Mouse (Mus musculus) R1 (cell line): ENCODE measurements around the gene Dcxr.
"Not testable (repeated sequence)": the region's sequence is repeated elsewhere in the genome, so short reads cannot be mapped to it uniquely, and the experiment has no call there.

Experiments used
- DNase-seq: peaks from one replicate; pipeline ENCODE4 v3.0.0-alpha.2; 2018; ENCODE audit warnings: low read depth, low spot score

Gene Dcxr

DNA sequence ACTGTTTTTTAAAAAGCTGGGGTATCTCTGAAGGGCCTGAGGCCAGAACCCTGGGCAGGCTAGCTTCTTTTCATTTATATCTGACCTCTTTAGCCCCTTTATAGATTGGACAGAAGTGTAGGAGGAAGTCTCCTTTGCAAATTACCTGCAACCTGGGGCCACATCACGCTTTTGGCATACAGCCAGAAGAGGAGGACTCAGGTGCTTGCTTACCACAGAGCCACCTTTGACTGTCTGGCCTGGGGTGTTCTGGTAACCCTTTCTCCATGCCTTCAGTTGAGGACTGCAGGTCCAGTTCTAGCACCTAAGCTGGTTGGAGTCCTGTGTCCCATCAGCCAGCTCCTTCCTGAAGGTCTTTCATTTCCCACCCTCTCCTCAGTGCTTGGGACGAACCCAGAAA lies 17.5 kb downstream of the Dcxr start:
- DNase-seq, result no peak

DNA sequence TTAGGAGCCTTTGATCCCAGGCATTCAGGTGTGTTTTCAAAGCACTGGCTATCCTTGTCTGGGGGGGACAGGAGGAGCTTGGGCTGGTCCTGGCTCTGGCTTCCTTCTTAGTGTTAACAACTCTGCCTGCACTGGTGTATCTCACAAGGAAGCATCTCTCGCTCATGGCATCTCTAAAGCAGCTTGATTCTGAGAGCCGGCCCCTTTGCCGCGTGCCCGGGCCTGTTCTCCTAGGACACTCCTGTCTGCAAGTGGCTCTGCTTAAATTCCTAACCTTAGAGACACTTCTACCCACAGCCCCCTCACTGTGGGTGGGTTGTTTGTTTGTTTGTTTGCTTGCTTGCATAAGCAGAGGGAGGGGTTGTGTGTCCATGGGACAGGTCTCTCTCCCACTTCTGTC lies 19.1 kb downstream of the Dcxr start:
- DNase-seq, result no peak

DNA sequence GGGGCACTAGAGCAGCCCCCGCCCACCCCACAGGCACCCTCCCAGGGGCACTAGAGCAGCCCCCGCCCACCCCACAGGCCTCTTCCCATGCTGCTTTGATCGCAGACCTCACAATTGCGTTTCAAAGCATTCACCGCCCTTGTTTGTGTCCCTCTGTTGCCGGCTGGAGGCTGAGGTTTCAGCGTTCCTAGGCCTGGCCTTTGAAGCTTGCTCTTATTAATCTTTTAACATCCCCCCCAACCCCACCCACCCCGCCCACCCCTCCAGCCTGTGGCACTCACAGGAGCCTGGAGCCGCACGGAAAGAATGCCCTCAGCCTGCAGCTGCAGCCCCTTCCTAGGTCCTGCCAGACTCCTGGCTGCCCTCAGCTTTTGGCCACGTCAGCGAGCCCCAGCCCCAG lies 19.9 kb downstream of the Dcxr start:
- DNase-seq, result no peak

DNA sequence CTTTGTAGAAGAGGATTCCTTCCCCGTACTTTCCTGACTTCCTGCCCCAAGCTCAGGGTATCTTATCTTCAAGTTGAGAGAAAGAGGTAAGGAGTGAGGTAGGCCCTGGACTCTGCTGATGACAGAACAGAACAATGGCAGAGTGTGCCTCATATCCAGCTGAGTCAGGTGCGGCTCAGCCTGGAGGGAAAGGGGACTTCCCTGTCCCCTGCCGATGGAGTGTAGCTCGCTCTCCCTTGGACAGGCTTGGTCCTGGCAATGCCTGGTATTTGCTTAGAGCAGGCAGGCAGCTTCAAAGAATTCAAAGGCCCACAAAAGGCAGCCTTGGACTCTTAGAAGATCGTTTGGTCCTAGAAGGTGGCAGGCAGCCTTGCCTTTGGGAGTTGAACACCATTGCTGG lies 21.0 kb downstream of the Dcxr start:
- no peak for DNase-seq

DNA sequence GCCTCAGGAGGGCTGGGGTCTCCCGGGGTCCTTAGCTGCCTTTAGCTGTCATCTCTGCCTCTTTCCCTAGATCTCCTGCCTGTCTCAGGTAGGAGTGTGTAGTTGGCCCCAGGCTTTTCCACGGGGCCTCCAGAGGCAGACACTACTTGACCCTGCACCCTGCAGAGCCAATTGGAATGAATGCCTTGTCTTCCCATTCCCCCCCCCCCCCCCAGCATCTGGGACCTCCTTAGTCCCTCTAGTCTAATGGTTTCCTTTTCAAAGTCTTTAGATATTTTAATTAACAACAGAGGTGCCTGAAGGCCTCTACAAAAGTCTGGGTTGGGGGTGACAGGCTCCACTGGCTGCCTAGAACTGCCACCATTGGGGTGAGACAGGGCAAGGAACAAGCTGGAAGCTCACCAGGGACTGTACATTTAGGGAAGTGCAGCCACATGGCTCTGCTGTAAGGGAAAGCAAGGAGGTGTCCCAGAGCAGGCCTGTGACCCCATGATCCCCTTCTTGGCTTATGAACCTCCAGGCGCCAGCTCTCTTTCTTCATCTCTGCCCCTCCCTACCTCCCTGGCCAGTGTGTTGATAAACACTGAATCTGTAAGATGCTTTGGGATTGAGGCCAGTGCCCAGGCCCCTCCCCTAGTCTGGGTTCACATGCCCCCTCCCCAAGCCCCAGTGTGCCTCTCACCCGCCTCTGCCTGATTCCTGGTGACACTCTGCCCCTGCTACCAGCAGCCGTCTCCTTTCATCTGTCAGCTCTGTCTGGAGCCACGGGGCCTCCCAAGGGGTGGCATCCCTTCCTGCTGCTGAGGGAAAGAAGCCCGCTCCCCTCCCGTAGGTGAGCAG lies 22.4 kb downstream of the Dcxr start:
- DNase-seq, result peak; percentile 59

DNA sequence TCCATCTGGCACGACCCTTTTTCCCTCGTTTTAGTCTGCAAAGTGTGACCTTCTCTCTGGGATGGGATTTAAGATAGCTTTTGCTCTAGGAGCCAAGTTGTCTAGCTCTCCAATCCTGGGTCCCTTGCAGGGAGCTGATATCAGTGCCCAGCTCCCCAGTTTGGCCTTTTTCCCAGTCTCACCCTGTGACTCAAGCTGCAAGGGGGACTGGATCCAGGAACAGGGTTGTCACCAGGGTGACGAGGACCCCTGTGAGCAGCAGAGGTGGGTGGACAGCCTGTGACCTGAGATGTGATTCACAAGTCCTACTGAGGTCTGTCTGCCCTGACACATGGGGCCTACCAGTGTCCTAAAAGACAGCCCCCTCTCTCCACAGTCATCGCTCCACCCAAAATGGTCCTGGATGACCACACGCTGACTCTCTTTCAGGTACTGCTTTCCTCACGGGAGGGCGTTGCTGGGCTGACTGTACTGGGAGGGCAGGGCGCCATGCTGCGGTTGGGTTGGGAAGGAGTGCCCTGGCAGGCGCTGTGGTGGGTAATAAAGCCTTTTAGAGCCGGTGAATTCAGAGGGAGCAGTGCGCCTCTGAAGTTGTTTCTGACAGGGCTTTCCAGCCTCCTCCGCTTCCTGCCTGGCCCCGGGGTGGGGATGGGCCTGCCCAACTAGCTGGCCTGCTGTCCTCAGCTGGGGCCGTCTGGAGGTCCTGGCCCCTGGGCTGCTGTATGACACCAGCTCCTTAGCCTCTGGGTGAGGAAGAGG lies 23.2 kb downstream of the Dcxr start:
- no peak for DNase-seq

DNA sequence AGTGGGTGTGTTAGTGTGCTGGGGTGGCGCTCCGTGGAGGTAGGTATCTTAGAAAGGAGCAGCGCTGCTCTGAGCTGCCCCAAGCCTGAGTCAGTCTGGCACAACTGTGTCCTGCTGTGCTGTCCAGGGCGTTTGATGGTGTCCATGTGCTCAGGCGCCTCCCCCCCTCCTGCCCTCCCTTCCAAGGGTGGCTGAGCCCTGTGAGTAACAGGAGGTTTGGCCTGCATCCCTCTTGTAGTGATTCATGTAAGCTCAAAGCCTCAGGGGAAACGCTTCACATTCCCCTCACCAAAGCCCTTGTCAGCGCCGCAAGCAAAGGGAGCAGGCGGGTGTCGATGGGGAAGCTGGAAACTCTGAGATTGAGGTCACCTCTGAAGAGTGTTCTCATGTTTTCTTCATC lies 29.3 kb downstream of the Dcxr start:
- no peak for DNase-seq

DNA sequence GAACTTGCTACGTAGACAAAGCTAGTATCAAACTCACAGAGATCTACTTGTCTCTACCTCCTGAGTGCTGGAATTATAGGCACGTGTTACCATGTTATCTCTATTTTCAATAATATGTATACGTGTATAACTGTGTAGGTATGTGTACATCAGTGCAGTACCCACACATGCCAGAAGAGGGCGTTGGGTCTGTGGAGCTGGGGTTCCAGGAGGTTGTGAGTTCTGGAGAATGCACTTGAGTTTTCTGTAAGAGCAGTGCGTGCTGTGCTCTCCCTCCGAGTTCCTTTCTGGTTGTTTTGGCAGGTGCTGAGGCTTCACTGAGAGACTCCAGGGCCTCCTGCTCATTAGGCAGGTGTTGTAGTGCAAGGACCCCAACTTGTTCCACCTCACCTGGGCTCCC lies 30.5 kb downstream of the Dcxr start:
- DNase-seq, result peak; percentile 78

DNA sequence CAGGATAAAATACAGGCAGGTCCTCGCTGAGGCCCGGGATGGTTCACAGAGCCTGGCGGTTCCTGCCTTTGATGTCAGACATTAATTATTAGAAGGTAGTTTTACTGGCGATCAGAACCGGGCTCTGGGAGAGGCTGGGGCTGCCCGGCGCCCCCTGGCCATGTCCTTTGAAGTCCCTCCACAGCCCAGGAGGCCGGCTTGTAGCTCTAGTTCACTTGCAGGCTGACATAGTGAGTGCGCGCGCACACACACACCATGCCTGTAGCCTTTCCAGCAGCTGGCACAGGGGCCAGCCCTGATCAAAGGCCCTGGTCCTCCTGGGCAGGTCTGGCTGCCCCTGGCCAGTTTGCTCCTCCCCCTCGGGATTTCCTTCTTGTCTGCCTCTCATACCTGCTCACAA lies 31.4 kb downstream of the Dcxr start:
- DNase-seq, result no peak

DNA sequence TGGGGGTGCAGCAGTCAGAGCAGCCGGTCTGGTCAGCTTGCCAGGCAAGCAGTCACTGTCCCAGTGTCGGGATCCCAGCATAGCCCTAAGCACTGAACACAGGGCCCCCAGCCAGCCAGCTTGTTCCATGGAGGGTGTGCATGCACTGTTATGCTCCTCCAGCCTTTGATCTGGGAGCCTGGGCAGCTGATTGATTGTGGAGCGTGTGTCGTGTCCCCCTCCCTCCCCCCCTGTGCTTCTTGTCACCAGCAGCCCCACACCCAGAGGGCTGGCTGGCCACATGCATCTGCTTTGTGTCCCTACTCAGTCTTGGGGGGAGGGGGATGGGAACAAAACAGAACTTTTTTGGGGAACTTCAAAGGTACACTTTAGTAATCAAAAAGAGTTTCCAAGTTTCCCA lies 31.9 kb downstream of the Dcxr start:
- DNase-seq, result no peak

DNA sequence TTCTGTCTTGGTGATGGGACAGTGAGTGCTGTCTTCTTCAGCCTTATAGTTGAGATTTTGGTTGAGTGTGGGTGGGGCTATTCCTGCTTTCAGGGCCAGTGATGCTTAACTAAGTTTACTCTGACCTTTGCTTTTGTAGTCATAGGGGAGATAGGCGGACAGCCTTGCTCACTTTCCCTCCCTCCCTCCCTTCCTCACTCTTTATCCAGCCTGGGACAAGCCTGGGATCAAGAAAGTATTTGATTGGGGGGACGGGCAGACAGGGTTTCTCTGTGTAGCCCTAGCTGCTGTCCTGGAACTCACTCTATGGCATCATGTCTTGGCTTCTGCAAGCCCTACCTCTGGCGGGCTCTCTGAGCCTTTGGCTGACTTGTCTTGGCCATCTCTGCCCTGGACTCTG lies 33.6 kb downstream of the Dcxr start:
- DNase-seq, result no peak

DNA sequence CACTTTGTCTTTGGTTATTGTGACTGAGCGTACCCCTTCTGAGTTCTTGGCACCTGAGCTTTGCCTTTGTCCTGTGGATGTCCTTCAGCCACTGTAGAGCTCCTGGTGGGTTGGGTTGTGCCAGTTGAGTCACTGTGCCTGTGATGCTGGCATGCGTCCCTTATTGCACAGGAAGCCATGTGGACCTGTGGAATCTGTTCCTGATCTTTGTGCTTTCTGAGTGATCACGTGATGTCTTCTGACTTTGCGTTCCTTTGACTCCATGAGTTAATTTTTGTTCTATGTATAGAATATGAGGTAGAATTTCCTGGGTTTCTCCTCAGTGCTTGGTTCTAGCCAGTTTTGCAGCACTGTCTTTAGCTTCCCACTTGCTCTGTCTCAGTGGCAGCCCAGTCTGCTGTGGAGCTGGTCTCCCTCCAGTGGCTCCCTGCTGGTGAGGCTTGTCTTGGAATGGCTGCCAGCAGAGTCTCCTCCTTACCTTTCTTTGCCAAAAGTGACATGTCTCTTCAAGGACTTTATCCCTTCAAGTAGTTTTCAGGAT lies 34.5 kb downstream of the Dcxr start:
- DNase-seq, result no peak

DNA sequence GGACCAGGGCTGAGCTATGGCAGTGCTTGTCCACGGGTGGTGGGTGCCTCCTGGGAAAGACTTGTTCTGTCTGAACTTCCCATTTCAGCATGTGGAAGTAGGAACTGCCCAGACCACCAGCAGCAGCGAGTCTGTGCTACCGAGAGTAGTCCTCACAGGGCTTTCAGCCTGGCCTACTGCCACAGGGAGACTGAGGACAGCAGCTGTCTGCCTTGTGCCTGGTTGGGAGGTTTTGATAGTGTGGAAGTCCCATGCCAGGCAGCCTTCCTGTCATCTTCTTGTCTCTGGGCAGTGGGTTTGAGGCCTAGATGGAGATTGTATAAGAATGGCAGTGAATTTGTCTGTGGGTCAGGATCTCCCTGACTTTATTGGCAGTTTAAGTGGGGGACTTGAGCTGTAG lies 37.7 kb downstream of the Dcxr start:
- DNase-seq, result no peak

DNA sequence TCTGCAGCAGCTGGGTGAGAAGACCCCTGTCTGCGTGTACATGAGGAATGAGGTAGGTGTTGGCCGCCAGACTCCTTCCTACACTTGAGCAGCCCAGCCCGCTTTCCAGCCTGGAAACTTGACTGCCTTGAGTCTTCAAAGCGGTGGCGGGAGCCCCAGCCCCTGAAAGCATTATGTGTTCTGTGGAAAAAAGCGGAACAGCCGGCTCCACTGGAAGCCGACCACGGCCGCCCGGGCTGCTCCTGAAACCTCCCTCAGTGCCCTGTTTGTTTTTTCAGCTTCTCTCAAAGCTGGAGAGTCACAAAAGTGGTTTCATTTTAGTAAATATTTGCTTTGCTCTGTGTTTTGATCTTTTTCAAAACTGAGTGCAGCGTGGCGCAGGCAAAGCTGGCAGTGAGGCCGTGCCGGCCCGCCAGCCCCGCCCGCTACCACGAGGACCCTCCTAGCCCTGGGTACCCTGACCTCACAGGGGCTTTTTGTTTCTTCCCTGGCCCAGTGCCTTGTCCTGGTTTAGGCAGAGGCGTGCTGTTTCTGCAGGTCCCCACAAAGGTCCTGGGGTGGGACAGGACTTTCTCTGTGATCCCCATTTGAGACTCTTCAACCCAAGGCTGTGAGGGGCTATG lies 40.3 kb downstream of the Dcxr start:
- no peak for DNase-seq

DNA sequence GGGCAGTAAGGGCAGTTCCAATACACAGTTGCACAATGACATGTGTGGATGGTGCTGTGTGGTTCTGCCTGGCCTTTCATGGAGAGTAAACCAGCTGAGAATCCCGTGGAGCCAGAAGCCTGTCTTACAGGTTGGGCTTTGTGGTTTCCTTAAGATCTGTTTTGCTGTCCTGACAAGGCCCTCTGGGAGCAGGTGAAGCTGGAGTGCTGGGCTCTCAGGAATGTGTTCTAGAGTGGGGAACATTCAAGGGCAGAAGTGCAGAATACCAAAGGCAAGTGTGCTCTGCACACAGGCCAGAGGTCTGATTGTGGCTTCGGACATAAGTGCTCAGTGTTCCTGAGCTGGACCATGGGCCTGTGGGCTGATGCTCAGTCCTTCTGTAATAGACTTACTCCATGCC lies 42.4 kb downstream of the Dcxr start:
- no peak for DNase-seq

DNA sequence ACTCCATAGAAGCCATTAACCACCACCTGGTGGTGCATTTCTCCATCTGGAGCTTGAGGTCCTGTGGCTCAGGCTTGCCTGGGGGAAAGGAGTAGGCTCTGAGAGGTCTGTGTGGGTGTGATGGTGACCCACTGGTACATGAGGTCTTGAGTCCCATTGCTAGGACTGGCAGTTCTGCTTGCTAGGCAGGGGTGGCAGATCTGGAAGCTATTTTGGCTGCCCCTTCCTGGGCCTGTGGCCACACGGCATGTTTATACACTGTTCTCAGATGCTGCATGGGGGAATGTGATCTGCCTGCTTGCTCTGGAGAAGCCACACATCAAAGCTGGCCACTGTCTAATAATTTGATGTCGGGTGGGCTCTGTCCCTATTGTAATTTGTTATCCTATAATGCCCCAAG lies 43.0 kb downstream of the Dcxr start:
- DNase-seq, result no peak

DNA sequence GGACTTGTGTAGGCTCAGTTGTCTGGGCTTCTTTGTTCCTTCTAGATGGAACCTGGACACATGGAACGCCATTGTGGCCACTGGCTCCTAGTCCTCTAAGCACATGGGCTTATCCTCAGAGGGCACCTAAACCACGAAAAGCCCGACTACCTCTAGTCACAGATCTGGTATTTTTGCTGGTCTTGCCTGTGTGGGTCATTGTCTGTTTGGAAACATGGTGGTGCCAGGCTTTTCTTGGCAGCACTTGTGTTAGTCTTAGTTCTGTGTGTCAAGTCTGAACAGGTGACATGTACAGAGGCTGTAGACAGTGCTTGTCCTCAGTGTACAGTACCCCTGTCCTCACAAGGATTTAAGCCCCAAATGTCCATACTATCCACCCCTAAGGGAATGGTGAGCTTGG lies 43.5 kb downstream of the Dcxr start:
- DNase-seq, result no peak

DNA sequence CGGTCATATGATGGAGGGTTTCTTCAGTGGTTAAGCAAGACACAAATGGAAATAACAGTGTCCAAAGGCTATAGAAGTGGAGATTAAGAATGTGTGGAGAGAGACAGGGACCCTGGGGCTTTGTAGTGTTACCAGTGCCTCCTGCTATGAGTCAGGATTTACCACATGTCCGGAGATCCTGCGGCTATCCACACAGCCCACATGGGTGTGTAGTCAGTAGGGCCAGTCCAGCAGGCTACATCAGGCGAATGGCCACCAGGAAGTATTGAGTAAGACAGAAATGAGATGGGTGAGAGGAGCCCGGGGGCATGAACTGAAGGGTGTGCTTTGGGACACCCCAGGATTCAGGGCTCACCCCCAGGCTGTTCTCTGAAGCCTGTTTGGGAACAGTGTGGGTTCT lies 44.4 kb downstream of the Dcxr start:
- no peak for DNase-seq

DNA sequence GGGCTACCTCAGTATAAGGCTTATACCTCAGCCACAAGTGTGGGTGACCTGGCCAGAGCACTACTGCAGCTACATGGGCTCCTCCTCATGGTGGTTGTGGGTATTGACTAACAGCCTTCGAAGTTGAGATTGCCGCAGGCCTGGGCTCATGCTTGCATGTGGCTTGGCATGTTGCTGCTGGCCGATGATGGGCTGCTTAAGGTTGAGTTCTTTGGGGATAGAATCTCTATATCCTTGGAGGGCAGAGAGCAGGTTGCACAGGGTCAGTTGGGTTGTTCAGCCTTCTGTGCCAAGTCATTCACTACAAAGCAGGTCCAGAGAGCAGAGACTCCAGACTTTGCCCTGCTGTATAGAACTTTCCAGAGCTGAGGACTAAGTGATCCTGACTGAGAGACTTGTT lies 47.2 kb downstream of the Dcxr start:
- DNase-seq, result peak; percentile 70

DNA sequence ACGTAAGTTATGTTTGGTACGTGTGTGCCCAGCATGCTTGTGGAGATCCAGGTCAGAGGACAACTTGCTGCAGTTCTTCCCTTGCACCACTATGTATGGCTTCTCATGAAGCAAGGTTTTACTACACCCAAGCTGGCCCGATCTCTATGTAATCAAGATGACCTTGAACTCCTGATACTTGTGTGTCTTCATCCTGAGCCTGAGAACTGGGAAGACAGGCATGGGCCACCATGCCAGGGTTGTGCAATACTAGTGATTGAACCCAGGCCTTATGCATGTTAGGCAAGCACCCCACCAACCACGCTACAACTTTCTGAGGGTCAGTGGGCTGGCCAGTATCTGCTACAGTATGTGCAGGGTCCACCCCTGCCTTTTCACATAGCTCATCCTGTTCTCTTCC lies 50.1 kb downstream of the Dcxr start:
- DNase-seq, result no peak

DNA sequence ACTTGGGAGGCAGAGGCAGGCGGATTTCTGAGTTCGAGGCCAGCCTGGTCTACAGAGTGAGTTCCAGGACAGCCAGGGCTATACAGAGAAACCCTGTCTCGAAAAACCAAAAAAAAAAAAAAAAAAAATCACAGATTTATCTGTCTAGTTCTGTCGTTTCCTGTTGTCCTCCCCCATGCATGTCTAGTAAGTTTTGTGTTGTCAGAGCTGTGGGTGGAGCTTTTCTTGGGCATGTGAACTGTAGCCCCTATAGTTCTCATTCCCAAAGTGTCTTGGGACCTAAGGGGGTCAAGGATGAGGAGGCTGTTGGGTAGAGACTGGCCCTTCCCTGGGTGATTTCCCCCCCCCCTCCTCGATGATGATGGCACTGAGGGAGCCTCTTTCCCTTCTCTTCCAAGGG lies 51.2 kb downstream of the Dcxr start:
- DNase-seq, result not testable (repeated sequence)
